Mouse (Mus musculus) intestine, postnatal 0 days (tissue): ENCODE measurements around the gene Dhps. TPM values are rescaled to one million over a fixed set of nuclear protein-coding genes. Genes with fewer than 3 reads are reported as not detected.

Source experiments
- ATAC-seq: fragments of 200-750 bp; cut with Nextera tagmentation; 2 replicates; pipeline ENCODE4 v1.8.0; 2017; ENCODE audit warnings: mild to moderate bottlenecking, moderate TSS enrichment, moderate library complexity
- H3K27ac ChIP-seq: fragments of 300-500 bp; sonication (generic); 2 replicates; pipeline ENCODE4 v1.5.1; 2014; ENCODE audit warnings: mild to moderate bottlenecking, low read depth, low read length, moderate library complexity
- H3K27me3 ChIP-seq: fragments of 300-500 bp; sonication (generic); replicated peaks from 2 replicates; pipeline ENCODE4 v1.6.1; 2014; ENCODE audit warnings: low read length, mixed read lengths; ENCODE audit not compliant: control insufficient read depth, insufficient read depth
- H3K36me3 ChIP-seq: fragments of 300-500 bp; sonication (generic); 2 replicates; pipeline ENCODE4 v1.6.1; 2014; ENCODE audit warnings: mild to moderate bottlenecking, moderate library complexity; ENCODE audit not compliant: control insufficient read depth, insufficient read depth
- H3K4me1 ChIP-seq: fragments of 300-500 bp; sonication (generic); replicated peaks from 2 replicates; pipeline ENCODE4 v1.6.1; 2014; ENCODE audit warnings: antibody characterized with exemption, low read length, mixed read lengths; ENCODE audit not compliant: control insufficient read depth, insufficient read depth
- H3K4me2 ChIP-seq: fragments of 300-500 bp; sonication (generic); replicated peaks from 2 replicates; pipeline ENCODE4 v1.6.1; 2014; ENCODE audit warnings: low read depth, mild to moderate bottlenecking, moderate library complexity
- H3K4me3 ChIP-seq: fragments of 300-500 bp; sonication (generic); 2 replicates; pipeline ENCODE4 v1.5.1; 2014; ENCODE audit warnings: low read depth, low read length
- H3K9ac ChIP-seq: fragments of 300-500 bp; sonication (generic); 2 replicates; pipeline ENCODE4 v1.6.1; 2014; ENCODE audit warnings: mild to moderate bottlenecking, low read depth, low read length
- H3K9me3 ChIP-seq: fragments of 300-500 bp; sonication (generic); 2 replicates; pipeline ENCODE4 v1.6.1; 2016; ENCODE audit warnings: mixed run types; ENCODE audit not compliant: control insufficient read depth
- CTCF ChIP-seq: sonication (generic); IDR thresholded peaks from 2 replicates; pipeline ENCODE4 v1.5.1; 2016; ENCODE audit warnings: low read depth, mild to moderate bottlenecking, control low read depth, antibody characterized with exemption, moderate library complexity
- WGBS: fragments of 180-500 bp; shearing (Covaris S2); extraction: QIAGEN DNeasy Blood & Tissue Kit; methylation state at CpG from one replicate; pipeline ENCODE4 v1.1.7; 2014; 5-methylcytosine and 5-hydroxymethylcytosine counted together
- polyA plus RNA-seq: library from polyadenylated mRNA; unstranded; fragments of >200 nt; fragmentation: Nextera tagmentation; extraction: Ambion mirVana; gene quantifications from 2 replicates; pipeline ENCODE4 v1.2.1, GENCODE M21; 2015

The Dhps gene
- polyA plus RNA-seq: 46.6 and 54.9 TPM in 2 replicates

GRCm38 (mm10) chr8:85071514-85072281 lies at the start of gene Dhps:
Gene Dhps, plus strand, starts transcription at chr8:85071757.
- under 1% methylated on average over 68 of the region's 68 CpGs for WGBS
- H3K4me2 ChIP-seq: peak within 1 kb of the TSS; percentile 73
- H3K4me3 ChIP-seq: peak within 1 kb of the TSS; percentile 76
- H3K4me1 ChIP-seq: 0 out of 2 replicates have a peak, but pooled peaks cover 2% of the 10 kb centered on the region
- peak within 1 kb of the TSS; percentile 84 for H3K9ac ChIP-seq
- peaks cover 44% of the 10 kb centered on the region for H3K36me3 ChIP-seq
- peak; percentile 40 for TF ChIP-seq CTCF
- no peaks in the 10 kb centered on the region for H3K9me3 ChIP-seq
- H3K27ac ChIP-seq: peak within 1 kb of the TSS; percentile 95
- ATAC-seq: peak; percentile 87
- H3K27me3 ChIP-seq: no peaks in the 10 kb centered on the region

DNA sequence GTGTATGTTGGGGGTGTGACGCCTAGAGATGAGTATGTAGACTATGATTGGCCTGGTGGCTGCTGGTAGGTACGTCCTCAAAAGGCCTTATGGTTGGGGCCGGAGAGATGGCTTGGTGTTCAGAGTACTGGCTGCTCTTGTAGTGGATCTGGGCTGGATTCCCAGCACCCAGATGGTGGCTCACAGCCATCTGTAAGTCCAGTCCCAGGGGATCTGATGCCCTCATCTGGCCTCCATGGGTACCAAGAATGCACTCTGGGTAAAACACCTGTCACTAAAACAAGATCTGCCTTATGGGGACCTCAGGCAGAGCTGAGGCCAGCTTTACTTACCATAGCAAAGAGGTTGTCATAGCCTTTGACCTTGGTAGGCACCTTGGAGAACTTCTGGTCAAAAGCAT lies 47.7 kb upstream of the Dhps start:
- Histone ChIP-seq H3K27ac (no peak overlapping the region), H3K9me3 (no peaks in the 10 kb centered on the region), H3K36me3 (peaks cover 40% of the 10 kb centered on the region), H3K27me3 (no peaks in the 10 kb centered on the region), H3K4me3 (no peak overlapping the region; the same call in 1 of the 2 replicates), H3K9ac (no peak overlapping the region), H3K4me1 (0 out of 2 replicates have a peak, but pooled peaks cover 5% of the 10 kb centered on the region), H3K4me2 (peak overlapping the region; percentile 91; the same call in 1 of the 2 replicates)
- no peak for ATAC-seq
- TF ChIP-seq CTCF: no peak
- WGBS: 94% methylated on average over 3 of the region's 3 CpGs

- peak within 1 kb of the TSS; percentile 87 for H3K4me3 ChIP-seq
- H3K9me3 ChIP-seq: no peaks in the 10 kb centered on the region
- peak within 1 kb of the TSS; percentile 72 for H3K9ac ChIP-seq
- TF ChIP-seq CTCF: no peak
- 2% methylated on average over 30 of the region's 30 CpGs for WGBS
- peak within 1 kb of the TSS; percentile 74 for H3K27ac ChIP-seq
- no peaks in the 10 kb centered on the region for H3K27me3 ChIP-seq
- H3K36me3 ChIP-seq: peaks cover 33% of the 10 kb centered on the region
- peak within 1 kb of the TSS; percentile 91 for H3K4me2 ChIP-seq
- peak; percentile 89 for ATAC-seq
- H3K4me1 ChIP-seq: 0 out of 2 replicates have a peak, but pooled peaks cover 5% of the 10 kb centered on the region
Observed at GRCm38 (mm10) chr8:85025098-85025932, 46.2 kb upstream of the Dhps start, which contains the start of gene Asna1. Gene Asna1, minus strand, starts transcription at chr8:85025281.

DNA sequence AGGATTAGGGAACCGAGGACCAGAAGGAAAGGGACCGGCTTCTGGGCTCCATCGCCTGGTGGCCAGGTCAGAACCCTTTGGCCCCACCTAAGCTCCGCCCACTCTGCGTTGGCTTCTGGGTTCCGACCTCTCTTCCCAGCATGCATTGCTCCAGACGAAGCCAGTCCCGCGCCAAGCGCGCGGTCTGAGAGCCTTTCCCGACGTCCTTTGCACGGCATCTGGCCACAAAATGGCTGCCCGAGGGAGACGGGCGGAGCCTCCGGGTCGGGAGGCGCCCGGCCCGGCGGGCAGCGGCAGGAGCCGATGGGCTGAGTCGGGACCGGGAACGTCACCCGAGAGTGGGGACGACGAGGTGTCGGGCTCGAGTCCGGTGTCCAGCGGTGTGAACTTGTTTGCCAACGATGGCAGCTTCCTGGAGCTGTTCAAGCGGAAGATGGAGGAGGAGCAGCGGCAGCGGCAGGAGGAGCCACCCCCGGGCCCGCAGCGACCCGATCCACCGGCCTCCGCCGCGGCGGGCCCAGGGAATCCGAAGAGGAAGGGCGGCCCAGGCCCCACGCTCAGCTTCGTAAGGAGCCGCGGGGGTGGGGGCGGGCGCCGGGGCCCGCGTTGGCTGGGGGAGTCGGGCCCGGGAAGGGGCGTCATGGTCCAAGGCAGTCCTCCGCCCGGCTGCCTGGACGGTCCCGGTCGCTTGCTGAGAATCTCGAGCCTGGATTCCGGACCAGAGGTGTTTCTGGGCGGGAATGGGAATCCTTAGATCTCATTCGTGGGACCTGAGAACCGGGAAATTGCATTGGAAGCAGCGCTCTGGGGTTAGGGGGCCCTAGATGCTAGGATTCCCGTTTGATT lies 44.7 kb upstream of the Dhps start, which contains the start of gene Trir:
TSS of gene Trir (plus strand) at position 154 of the 846 bp plus-strand sequence.
- no peak for TF ChIP-seq CTCF
- Histone ChIP-seq H3K36me3 (peaks cover 35% of the 10 kb centered on the region), H3K27ac (peak within 1 kb of the TSS; percentile 93), H3K4me3 (peak within 1 kb of the TSS; percentile 99), H3K27me3 (no peaks in the 10 kb centered on the region), H3K4me1 (0 out of 2 replicates have a peak, but pooled peaks cover 5% of the 10 kb centered on the region), H3K9ac (peak within 1 kb of the TSS; percentile 96), H3K4me2 (peak within 1 kb of the TSS; percentile 91), H3K9me3 (no peaks in the 10 kb centered on the region)
- peak; percentile 78 for ATAC-seq
- WGBS: under 1% methylated on average over 72 of the region's 75 CpGs

DNA sequence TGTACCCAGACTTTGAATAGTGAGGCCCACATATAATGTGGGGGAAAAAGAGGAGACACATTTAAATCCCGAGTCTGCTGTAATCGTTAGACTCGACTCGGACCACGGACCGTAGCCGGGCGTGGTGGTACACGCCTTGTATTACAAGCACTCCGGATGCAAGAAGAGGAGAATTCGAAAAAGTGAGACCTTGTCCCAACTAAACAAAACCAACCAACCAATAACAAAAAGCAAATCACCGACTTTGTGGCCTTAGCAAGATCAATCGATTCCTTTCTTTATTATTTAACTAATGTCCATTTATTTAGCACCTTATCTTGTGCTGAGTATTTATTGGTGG lies 44.1 kb upstream of the Dhps start:
- TF ChIP-seq CTCF: no peak
- no peaks in the 10 kb centered on the region for H3K9me3 ChIP-seq
- H3K36me3 ChIP-seq: peaks cover 35% of the 10 kb centered on the region
- H3K27ac ChIP-seq: peak overlapping the region; percentile 93
- ATAC-seq: no peak
- peak overlapping the region; percentile 91 for H3K4me2 ChIP-seq
- H3K9ac ChIP-seq: peak overlapping the region; percentile 96
- H3K4me1 ChIP-seq: 0 out of 2 replicates have a peak, but pooled peaks cover 5% of the 10 kb centered on the region
- H3K4me3 ChIP-seq: peak overlapping the region; percentile 99
- no peaks in the 10 kb centered on the region for H3K27me3 ChIP-seq
- 1% methylated on average over 13 of the region's 13 CpGs for WGBS
